Mouse (Mus musculus): ENCODE results near the gene Usp7. TPM values are rescaled to one million over a fixed set of nuclear protein-coding genes. Genes with fewer than 3 reads are reported as not detected.

The Usp7 gene
- total RNA-seq, 1 experiment from 2014 or later: 238 TPM

DNA sequence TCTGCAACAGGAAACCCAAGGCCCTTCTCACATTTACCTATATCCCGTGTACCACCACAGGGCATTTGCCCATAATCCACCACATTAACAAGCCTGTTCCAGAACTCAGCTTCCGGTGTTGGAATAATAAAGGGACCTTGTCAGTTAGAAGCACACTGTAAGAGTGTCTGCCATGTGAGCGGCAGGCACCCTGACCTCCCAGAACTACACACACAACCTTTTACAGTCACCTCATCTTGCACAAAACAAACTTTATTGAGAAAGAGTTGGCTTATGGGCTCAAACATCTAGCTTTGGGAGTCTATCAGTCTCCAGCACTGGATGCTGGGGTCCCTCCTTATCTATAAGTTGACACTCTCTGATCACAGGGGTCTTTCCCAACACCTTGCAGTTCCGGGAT lies 133.8 kb downstream of the Usp7 start:
- no peak for ATAC-seq (replicated peaks; ENCODE audit: low read depth, poor library complexity, severe bottlenecking)

DNA sequence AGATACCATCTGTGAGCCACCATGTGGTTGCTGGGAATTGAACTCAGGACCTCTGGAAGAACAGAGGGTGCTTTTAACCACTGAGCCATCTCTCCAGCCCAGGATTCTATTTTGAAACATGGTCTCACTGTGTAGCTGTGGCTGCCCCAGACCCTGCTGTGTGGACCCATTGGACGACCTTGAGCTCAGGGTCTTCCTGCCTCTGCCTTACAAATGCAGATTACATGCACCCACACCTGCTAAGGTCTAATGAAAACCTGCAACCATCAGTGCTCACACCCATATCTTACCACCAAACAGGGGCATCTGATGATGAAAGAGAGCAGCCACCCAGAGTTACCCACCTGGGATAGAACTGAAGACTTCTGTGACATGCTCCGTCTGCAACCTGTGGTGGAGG lies 135.9 kb downstream of the Usp7 start:
- no peak for ATAC-seq (replicated peaks; ENCODE audit: low read depth, poor library complexity, severe bottlenecking)

DNA sequence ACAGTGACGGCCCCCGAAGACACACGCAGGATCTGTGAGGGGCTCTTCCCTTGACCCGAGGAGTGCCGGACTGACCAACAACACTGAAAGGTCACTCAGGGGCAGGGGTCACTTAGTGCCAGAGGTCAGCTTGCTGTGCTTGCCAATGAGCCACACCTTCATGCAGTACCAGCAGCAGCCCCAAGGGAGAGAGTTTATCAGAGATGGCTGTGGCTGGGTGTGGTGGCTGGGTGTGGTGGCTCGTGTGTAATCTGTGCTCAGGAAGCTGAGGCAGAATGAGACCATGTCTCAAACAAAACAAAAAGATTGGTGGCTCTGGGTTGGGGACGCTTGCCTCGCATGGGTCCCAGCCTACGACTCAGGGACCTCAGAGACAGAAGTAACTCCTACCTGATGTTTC lies 136.5 kb downstream of the Usp7 start:
- ATAC-seq (replicated peaks; ENCODE audit: low read depth, poor library complexity, severe bottlenecking): peak; percentile 50; the same call in 1 of the 2 replicates

DNA sequence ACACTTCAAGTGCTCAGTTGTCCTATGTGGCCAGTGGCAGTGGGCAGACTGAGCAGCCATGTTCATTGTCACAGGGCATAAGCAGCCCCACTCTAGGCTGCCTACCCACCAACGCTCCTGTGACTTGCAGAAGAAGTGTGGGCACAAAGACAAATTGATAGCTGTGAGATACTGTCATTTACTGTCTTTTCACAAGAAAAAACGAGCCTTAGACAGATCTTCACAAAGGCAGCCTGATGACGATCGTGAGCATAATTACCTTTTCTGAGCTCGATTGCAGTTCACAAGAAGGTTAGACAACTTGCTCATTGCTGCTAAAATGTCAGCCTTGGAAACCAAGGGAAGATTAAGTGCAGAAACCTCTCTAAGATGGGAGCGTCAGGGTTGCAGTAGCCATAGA lies 137.0 kb downstream of the Usp7 start:
- ATAC-seq (replicated peaks; ENCODE audit: low read depth, poor library complexity, severe bottlenecking): no peak

DNA sequence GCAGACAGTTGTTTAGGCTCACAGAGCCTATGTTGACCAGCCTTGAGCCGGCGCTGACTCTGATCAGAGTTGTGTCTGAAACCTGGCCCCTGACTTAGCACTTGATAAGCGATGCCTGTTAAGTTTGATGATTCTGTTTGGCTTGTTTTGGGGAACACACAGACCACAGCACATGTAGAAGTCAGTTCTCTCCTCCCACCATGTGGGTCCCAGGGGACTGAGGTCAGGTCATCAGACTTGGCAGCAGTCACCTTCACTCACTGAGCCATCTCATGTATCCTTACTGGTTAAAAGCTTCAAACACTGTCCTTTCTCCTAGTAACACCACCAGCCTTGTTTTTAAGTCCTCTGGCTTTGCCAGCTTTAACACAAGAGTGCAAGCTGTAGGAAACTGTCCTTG lies 142.1 kb downstream of the Usp7 start:
- ATAC-seq (replicated peaks; ENCODE audit: low read depth, poor library complexity, severe bottlenecking): no peak

DNA sequence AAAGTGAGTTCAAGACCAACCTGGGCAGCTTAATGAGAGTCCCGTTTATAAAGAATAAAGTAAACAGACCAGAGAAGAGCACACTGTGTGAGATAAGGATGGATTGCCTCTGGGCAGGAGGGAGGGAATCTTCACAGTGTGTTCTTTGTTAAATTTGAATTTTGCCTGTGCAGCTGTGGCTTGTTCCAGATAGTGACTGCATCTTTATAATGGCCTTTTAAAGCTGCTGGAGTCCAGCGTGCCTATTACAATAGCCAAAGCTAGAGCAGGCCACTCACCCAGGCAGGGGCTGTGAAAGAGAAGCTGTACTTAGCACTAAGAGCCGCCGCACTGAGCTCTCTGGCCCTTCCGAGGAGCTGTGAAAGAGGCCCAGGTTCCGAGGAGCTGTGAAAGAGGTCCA lies 146.6 kb downstream of the Usp7 start:
- no peak for ATAC-seq (replicated peaks; ENCODE audit: low read depth, poor library complexity, severe bottlenecking)

DNA sequence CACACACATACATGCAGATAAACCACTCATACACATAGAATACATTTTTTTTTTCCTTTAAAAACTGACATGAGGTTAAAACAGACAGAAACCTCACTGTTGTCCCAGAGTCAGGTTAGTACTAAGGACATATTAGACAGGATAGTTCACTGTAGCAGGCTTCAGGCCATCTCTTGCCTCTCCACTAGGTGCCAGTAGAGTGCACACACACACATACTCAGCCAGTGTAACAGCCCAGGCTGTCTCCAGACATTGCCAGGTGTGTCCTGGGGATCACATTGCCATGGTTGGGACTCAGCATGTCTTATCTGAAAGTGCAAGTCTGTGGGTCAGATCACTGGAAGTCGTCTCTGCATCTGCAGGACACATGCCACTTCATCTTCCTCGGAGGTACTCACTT lies 148.3 kb downstream of the Usp7 start:
- ATAC-seq (replicated peaks; ENCODE audit: low read depth, poor library complexity, severe bottlenecking): peak; percentile 98

Other genes starting within 250 kb of the Usp7 start
- 42.3 and 48.4 TPM in 2 replicates for gene Pmm2, start 154.6 kb downstream of the Usp7 start, total RNA-seq (2017)
- 19.9 and 20.4 TPM in 2 replicates for gene Tmem186, start 154.6 kb downstream of the Usp7 start, total RNA-seq (2017)
- gene Carhsp1, start 120.2 kb downstream of the Usp7 start, total RNA-seq (2017): 9.1 and 9.8 TPM in 2 replicates
- not detected in 2 replicates for gene Gm5767, start 111.5 kb downstream of the Usp7 start, total RNA-seq (2017)
- gene 1810013L24Rik, start 37.8 kb upstream of the Usp7 start, total RNA-seq (2017): 63.6 and 71.1 TPM in 2 replicates

Data from common myeloid progenitor, adult 5-6 weeks (primary cell).